9 mouse cellular contexts compared by ENCODE assay signal in genomic region chrX:11797870-11798269, GRCm38 (mm10).
DNase-seq lines count a peak whose midpoint lies in the region; ATAC-seq and TF ChIP-seq lines count a peak whose summit lies in the region.
"Had no signal": no experiment of that assay in that cellular context is flagged by ENCODE, and none has a peak within 500 bp of the region (broad histone marks: within the 10 kb centered on the region; RNA-seq: fewer than 3 reads in every experiment).

No protein-coding gene starts in this region.

- TF ChIP-seq CTCF in hindbrain, postnatal 0 days (IDR thresholded peaks at IDR 0.05; ENCODE audit: low read depth): peak; percentile 39

- peak; percentile 70 for DNase-seq in hindbrain, postnatal 0 days (ENCODE audit: low spot score)
- DNase-seq in midbrain, embryonic 10.5 days (ENCODE audit: low spot score): peak; percentile 60
- DNase-seq in adrenal gland, adult 2 months: no peak
- no peak for DNase-seq in spleen, postnatal 36 days (ENCODE audit: low spot score in 2 of 2)

- H3K27ac ChIP-seq in liver, embryonic 16.5 days (ENCODE audit: low read length): no peak overlapping the region
- H3K27ac ChIP-seq in liver, embryonic 12.5 days: no peak overlapping the region
- no peak overlapping the region for H3K27ac ChIP-seq in forebrain, embryonic 16.5 days (ENCODE audit: low read length)
- H3K27ac ChIP-seq in hindbrain, postnatal 0 days: no peak overlapping the region; the same call in 1 of the 2 replicates
- peak overlapping the region; percentile 78 for H3K27ac ChIP-seq in midbrain, embryonic 10.5 days (replicated peaks)
- H3K27ac ChIP-seq: limb, embryonic 15.5 days had no signal

- H3K4me2 ChIP-seq in liver, embryonic 16.5 days (ENCODE audit: low read depth, low read length): no peak overlapping the region
- H3K4me2 ChIP-seq in liver, embryonic 12.5 days: no peak overlapping the region
- H3K4me2 ChIP-seq in forebrain, embryonic 16.5 days (ENCODE audit: low read length): no peak overlapping the region
- no peak overlapping the region for H3K4me2 ChIP-seq in hindbrain, postnatal 0 days (ENCODE audit: low read depth, low read length)
- H3K4me2 ChIP-seq: limb, embryonic 15.5 days had no signal

- H3K27me3 ChIP-seq in liver, embryonic 16.5 days (ENCODE audit: control insufficient read depth, insufficient read depth, low read depth, low read length): no peaks in the 10 kb centered on the region; the same call in 1 of the 2 replicates
- peaks cover 8% of the 10 kb centered on the region; the same call in 1 of the 2 replicates for H3K27me3 ChIP-seq in liver, embryonic 12.5 days (replicated peaks)
- H3K27me3 ChIP-seq in forebrain, embryonic 16.5 days (replicated peaks; ENCODE audit: control insufficient read depth, insufficient read depth, low read length): no peaks in the 10 kb centered on the region
- H3K27me3 ChIP-seq in hindbrain, postnatal 0 days (ENCODE audit: insufficient read depth, low read length): no peaks in the 10 kb centered on the region
- H3K27me3 ChIP-seq in midbrain, embryonic 10.5 days (ENCODE audit: low read depth, poor library complexity, severe bottlenecking): peaks cover 90% of the 10 kb centered on the region

- no peaks in the 10 kb centered on the region for H3K9me3 ChIP-seq in liver, embryonic 16.5 days (replicated peaks; ENCODE audit: control insufficient read depth, low read length)
- H3K9me3 ChIP-seq in liver, embryonic 12.5 days (replicated peaks): no peaks in the 10 kb centered on the region
- no peaks in the 10 kb centered on the region for H3K9me3 ChIP-seq in forebrain, embryonic 16.5 days (ENCODE audit: control insufficient read depth, low read length)
- H3K9me3 ChIP-seq in hindbrain, postnatal 0 days (ENCODE audit: low read length): no peaks in the 10 kb centered on the region
- H3K9me3 ChIP-seq in midbrain, embryonic 10.5 days (replicated peaks): no peaks in the 10 kb centered on the region
- H3K9me3 ChIP-seq: limb, embryonic 15.5 days had no signal

- H3K4me1 ChIP-seq in liver, embryonic 16.5 days (ENCODE audit: control insufficient read depth, low read depth, low read length): no peaks in the 10 kb centered on the region
- 0 out of 2 replicates have a peak, but pooled peaks cover 12% of the 10 kb centered on the region for H3K4me1 ChIP-seq in liver, embryonic 12.5 days
- peaks cover 12% of the 10 kb centered on the region for H3K4me1 ChIP-seq in forebrain, embryonic 16.5 days (replicated peaks; ENCODE audit: control insufficient read depth, insufficient read depth, low read length)
- H3K4me1 ChIP-seq in hindbrain, postnatal 0 days (ENCODE audit: insufficient read depth, low read length): no peaks in the 10 kb centered on the region
- H3K4me1 ChIP-seq in midbrain, embryonic 10.5 days: peaks cover 43% of the 10 kb centered on the region

- no peak overlapping the region for H3K4me3 ChIP-seq in liver, embryonic 16.5 days (ENCODE audit: low read depth, low read length)
- no peak overlapping the region for H3K4me3 ChIP-seq in liver, embryonic 12.5 days
- H3K4me3 ChIP-seq in forebrain, embryonic 16.5 days (replicated peaks; ENCODE audit: low read length): no peak overlapping the region
- H3K4me3 ChIP-seq in hindbrain, postnatal 0 days (ENCODE audit: low read length): no peak overlapping the region
- 0 out of 2 replicates have a peak overlapping the region, but pooled peaks have one; percentile 4 for H3K4me3 ChIP-seq in midbrain, embryonic 10.5 days
- H3K4me3 ChIP-seq: limb, embryonic 15.5 days had no signal

- peak; percentile 56; the same call in 1 of the 2 replicates for ATAC-seq in liver, embryonic 16.5 days (ENCODE audit: low read depth)
- no peak for ATAC-seq in liver, embryonic 12.5 days
- peak; percentile 23; the same call in 1 of the 2 replicates for ATAC-seq in forebrain, embryonic 16.5 days
- ATAC-seq in hindbrain, postnatal 0 days: peak; percentile 51; the same call in 1 of the 2 replicates
- ATAC-seq in megakaryocyte, adult 5-6 weeks (ENCODE audit: poor library complexity, severe bottlenecking): no peak

- WGBS in liver, embryonic 16.5 days (ENCODE audit: insufficient replicate concordance): 41% methylated on average over 10 of the region's 11 CpGs
- 43% methylated on average over 10 of the region's 11 CpGs for WGBS in liver, embryonic 12.5 days (ENCODE audit: insufficient replicate concordance)
- WGBS in forebrain, embryonic 16.5 days: 7% methylated on average over 10 of the region's 11 CpGs
- 20% methylated on average over 11 of the region's 11 CpGs for WGBS in hindbrain, postnatal 0 days
- WGBS in midbrain, embryonic 10.5 days: 20% methylated on average over 10 of the region's 11 CpGs

- no peaks in the 10 kb centered on the region for H3K36me3 ChIP-seq in liver, embryonic 16.5 days (ENCODE audit: control insufficient read depth, insufficient read depth)
- no peaks in the 10 kb centered on the region for H3K36me3 ChIP-seq in liver, embryonic 12.5 days
- H3K36me3 ChIP-seq in forebrain, embryonic 16.5 days (ENCODE audit: control insufficient read depth, insufficient read depth): no peaks in the 10 kb centered on the region
- H3K36me3 ChIP-seq in hindbrain, postnatal 0 days (ENCODE audit: insufficient read depth, low read length): no peaks in the 10 kb centered on the region
- no peaks in the 10 kb centered on the region for H3K36me3 ChIP-seq in midbrain, embryonic 10.5 days
- H3K36me3 ChIP-seq: limb, embryonic 15.5 days had no signal

- no peak overlapping the region for H3K9ac ChIP-seq in liver, embryonic 16.5 days (ENCODE audit: low read depth, low read length)
- H3K9ac ChIP-seq in liver, embryonic 12.5 days: no peak overlapping the region
- H3K9ac ChIP-seq in forebrain, embryonic 16.5 days (replicated peaks; ENCODE audit: low read depth, low read length): no peak overlapping the region
- no peak overlapping the region for H3K9ac ChIP-seq in hindbrain, postnatal 0 days (replicated peaks; ENCODE audit: low read length)
- H3K9ac ChIP-seq: limb, embryonic 15.5 days had no signal

Comparison
In these comparisons a context has a peak if more than half of its experiments do, and no peak if none do; other contexts are left out.
1. ATAC-seq: peak in liver, embryonic 16.5 days (single experiment), forebrain, embryonic 16.5 days (single experiment) and hindbrain, postnatal 0 days (single experiment); none in liver, embryonic 12.5 days (single experiment) and megakaryocyte, adult 5-6 weeks (single experiment).
2. DNase-seq: peak in hindbrain, postnatal 0 days (single experiment) and midbrain, embryonic 10.5 days (single experiment); none in adrenal gland, adult 2 months (single experiment) and spleen, postnatal 36 days (0 of 2).